Mouse (Mus musculus): ENCODE data around the gene Map2k2. TPM values are rescaled to one million over a fixed set of nuclear protein-coding genes. Genes with fewer than 3 reads are reported as not detected.

The Map2k2 gene
- polyA plus RNA-seq (2012; rRNA removed; ENCODE audit: low replicate concordance) = 134 and 183 TPM in 2 replicates

DNA sequence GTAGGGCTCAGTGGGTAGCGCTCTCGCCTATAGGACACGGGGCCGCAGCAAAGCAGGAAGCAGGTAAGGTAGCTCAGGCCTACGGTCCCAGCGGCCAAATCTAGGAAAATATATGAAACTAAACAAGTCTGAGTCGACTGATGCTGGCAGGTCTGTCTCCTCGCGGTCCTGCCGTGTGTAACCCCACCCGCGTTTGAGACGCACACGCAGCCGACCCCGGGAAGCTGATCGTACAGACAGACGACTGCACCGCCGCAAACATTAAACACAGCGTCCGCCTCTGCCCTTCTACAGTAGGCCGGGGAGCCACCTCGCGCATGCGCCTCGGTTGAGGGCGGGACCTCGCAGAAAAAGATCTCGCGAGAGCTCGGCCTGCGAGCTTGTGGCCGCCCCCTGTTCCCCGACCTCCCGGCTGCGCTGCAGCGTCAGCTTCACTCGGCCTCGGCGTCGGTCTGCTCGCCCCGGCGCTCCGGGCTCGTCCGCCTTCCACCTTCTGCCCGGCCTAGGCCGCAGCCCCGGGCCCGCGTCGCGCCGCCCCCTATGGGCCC lies at the start of gene Map2k2:
Map2k2 (plus strand) TSS at position 351 of the 548 bp plus-strand sequence.

DNA sequence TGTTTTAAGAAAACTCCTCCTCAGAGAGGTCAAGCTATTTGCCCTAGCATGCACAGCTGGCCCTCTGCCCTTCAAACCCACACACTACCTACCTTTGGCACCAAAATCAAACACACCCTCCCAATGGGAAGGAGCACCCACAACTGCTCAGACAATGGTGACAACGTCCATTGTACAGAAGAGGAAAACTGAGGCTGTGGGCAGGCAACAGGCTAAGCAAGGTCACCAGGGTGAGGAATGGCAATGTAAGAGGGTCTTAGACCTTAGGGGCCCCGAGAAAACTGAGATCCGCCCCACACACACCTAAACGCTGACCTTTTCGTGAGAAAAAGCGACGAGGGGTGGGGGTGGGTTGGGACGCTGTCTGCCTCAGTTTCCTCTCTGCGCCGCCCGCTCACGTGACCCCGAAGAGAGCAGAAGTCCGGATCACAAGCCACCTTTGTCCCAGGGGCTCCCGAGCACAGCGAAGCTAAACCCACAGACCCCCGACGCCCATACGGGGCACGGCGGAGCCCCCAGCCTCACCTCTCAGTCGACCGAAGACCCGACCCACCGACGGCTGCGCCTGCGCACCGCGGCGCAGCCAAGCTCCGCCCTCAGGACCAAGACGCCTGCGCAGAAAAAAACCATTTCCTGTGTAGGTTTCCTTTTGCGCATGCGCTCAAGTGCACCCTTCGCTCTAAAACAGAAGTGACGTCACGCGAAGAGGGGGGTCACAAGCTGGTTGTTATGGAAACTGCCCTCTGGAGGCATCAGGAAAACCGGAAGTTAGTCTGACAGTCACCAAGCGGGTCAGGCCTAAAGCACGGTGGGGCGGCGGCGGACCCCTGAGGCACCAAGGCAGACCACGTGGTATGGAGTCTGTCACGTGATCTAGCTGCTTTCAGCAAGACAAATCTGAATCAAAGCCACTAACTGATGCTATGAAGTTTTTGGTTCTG lies 45.8 kb upstream of the Map2k2 start, which contains the start of gene Sgta:
Sgta (minus strand) TSS at position 579 of the 941 bp plus-strand sequence.

DNA sequence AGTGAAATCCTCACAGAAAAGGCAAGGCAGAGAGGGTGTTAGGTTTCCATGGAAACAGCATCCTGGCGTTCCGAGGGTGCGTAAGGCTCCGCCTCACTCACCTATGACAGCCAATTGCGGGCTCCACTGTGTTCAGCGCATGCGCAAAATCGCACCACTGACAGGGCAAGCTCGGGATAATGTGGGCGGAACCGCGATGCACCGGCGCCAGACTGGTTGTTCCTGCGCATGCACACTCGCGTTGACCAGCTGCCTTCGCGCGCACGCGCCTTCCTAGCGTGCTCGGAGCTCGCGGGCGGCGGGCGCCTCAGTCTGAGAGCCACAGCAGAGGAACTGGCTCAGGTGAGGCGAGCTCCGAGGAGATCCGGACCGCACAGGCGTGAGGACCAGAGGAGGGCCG lies 35.9 kb upstream of the Map2k2 start, which contains the start of gene Thop1:
Thop1 (plus strand) TSS at position 200 of the 400 bp plus-strand sequence.

DNA sequence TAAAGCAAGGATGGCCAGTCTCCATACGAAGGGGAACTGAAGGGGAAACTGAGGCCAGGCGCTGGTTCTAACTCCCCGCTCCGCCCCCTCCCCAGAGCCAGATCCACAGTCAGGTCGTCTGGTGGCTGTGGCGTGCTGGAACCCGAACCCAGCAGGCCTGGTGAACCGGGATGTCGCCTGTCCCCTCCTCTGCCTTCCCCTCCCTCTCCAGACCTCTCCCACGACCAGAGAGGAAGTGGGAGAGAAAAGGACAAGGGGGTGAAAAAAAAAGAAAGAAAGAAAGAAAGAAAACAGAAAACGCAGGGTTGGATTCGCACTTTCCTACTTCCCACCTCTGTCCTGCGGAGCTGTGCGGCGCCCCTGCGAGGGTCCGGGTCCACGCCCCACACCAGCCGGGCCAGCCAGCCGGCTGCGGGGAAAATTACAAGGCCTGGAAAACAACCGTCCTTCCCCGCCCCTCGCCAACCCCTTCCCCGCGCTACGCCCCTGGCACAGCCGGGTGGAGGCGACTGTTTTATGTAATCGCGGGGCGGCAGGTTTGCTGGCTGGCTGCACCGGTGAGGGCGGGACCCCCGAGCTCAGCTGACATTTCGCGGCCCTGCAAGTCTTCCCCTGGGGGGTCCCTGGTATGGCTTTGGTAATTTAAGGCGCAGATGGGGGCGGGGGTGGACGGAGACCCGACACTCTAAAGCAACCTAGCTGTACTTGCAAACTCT lies 29.4 kb downstream of the Map2k2 start, which contains the start of gene Zbtb7a:
Zbtb7a (plus strand) TSS at position 255 of the 716 bp plus-strand sequence.

DNA sequence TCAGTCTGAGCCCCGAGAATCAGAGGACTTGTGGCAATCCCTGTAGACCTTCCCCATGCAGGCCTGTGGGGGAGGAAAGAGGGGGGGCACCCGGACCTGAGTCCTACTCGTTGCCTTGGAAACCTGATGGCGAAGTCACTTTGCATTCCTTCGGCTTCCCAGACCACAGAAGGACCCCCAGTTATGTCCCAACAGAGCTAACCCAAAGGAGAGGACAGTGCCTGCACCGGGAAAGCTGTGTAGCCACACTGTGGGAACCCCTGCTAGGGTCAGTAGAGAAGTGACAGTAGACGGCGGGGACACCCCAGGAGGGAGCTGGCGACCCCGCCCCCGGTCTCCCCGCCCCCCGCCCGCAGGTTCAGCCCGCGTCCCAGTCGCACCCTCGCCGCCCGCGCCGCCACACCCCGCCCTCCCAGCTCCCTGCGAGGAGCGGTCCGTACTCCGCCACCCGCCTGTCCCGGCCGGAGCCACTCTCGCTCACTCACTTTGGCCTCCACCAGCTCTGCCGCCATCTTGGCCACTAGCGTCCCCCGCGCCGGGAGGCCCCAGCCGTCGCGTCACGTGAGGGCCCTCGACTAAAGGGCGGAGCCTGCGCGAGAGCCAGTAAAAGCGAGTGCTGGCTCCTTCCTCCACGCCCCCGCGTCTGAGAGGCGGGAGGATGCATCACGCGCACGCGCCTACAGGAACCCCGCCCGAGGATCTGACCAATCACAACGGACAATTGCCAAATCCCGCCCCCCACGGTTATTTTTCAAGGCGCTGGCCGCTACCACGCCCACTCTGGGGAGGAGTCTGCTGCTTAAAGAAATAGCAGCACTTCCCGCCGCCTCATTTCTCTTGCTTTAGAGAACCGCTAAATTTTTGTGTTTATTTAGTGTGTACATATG lies 61.7 kb downstream of the Map2k2 start, which contains the start of gene Pias4:
Pias4 (minus strand) TSS at position 724 of the 887 bp plus-strand sequence.

DNA sequence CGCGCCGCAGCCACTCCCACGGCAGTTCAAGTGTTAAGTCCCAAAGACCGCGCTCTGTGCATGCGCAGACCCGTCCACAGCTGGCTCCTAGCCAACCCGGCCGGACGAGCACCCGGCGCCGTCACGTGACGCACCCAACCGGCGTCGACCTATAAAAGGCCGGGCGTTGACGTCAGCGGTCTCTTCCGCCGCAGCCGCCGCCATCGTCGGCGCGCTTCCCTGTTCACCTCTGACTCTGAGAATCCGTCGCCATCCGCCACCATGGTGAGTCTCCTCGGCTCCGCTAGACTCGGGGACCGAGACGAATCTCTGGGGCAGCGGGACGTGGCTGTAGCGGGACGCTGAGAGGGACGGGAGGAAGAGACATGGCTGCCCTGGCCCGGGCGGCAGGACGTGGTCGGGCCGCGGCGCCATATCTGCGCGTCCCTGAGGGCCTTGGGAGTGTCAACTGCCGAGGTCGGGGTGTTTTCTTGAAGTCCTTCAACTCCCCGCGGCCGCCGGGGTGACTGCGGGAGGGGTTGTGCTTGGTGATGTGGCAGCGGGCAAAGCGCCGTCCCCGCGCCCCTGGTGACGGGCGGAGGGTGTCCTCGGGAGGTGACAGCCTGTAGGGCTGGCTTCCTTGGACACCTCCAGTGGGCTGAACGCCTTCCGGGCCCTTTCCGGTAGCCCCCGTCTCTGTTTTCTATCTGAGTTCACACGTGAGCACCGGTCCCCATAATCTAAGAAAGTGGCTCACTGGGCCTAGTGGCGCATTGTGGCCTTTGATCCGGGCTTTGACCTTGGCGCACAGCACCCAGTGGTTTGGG lies 71.0 kb downstream of the Map2k2 start, which contains the start of gene Eef2:
Eef2 (plus strand) TSS at position 166 of the 806 bp plus-strand sequence.

DNA sequence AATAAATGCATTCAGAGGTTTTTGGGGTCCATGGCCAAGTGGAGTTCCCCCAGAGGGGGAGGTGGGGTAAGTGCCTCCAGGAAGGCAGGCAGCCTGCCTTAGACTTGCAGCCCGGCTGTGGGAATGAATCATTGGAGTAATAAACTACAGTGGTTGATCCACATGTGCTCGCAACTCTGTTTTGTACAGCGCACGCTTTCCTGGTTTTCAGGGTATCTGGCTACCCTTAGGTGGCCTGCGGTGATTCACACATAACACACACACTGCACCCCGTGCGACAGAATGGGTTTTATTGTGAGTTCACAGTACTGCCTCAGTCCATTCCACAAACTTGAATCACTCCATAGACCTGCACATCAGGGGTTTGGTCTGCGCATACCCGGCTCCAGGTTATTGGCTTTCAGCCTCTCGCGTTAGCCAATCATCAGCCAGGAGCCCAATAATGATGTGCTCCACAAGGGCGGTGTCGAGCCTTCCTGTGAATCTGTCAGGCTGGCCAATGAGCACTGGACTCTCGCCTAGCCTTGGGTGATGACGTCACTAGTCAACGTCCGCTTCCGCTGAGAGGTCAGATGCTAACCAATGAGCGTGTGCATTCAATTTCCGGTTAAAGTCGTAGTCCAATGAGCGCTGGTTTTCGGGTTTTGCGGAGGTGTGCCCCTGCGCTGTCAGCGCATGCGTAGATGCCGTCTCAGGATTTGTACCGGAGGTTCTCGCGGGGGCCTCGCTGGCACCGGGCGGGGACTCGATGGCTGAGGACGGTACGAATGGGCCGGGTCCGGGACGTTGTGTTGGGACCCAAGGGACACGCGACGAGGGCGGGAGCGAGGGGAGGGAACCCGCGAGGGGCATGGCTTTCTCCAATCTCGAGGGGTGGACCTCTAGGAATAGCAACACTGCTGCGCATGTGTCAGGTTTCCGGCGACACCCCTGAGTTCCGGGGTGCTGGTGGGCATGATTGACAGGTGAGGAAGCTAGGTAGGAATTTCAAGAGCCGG lies 76.9 kb downstream of the Map2k2 start, which contains the start of gene Dapk3:
Dapk3 (plus strand) TSS at position 670 of the 998 bp plus-strand sequence.

Other genes starting within 250 kb of the Map2k2 start
- gene Tmprss9, start 234.1 kb upstream of the Map2k2 start, polyA plus RNA-seq (2012; rRNA removed; ENCODE audit: low replicate concordance) = 0.07 and 0.36 TPM in 2 replicates
- gene Timm13, start 204.9 kb upstream of the Map2k2 start, polyA plus RNA-seq (2012; rRNA removed; ENCODE audit: low replicate concordance) = 179 and 198 TPM in 2 replicates
- gene Lmnb2, start 187.7 kb upstream of the Map2k2 start, polyA plus RNA-seq (2012; rRNA removed; ENCODE audit: low replicate concordance) = 7.3 and 23.8 TPM in 2 replicates
- 18.0 and 22.1 TPM in 2 replicates for gene Gadd45b, start 175.8 kb upstream of the Map2k2 start, polyA plus RNA-seq (2012; rRNA removed; ENCODE audit: low replicate concordance)
- gene Gng7, start 91.0 kb upstream of the Map2k2 start, polyA plus RNA-seq (2012; rRNA removed; ENCODE audit: low replicate concordance) = 8.4 and 8.5 TPM in 2 replicates
- 0.08 and 0.13 TPM in 2 replicates for gene Diras1, start 80.3 kb upstream of the Map2k2 start, polyA plus RNA-seq (2012; rRNA removed; ENCODE audit: low replicate concordance)
- gene Slc39a3, start 68.5 kb upstream of the Map2k2 start, polyA plus RNA-seq (2012; rRNA removed; ENCODE audit: low replicate concordance) = 47.1 and 47.6 TPM in 2 replicates
- gene Sgta, start 45.7 kb upstream of the Map2k2 start, polyA plus RNA-seq (2012; rRNA removed; ENCODE audit: low replicate concordance) = 276 and 324 TPM in 2 replicates
- gene Thop1, start 35.9 kb upstream of the Map2k2 start, polyA plus RNA-seq (2012; rRNA removed; ENCODE audit: low replicate concordance) = 29.8 and 72.2 TPM in 2 replicates
- gene Creb3l3, start 7.0 kb upstream of the Map2k2 start, polyA plus RNA-seq (2012; rRNA removed; ENCODE audit: low replicate concordance) = 0.75 and 2.3 TPM in 2 replicates
- 32.2 and 49.6 TPM in 2 replicates for gene Zbtb7a, start 29.3 kb downstream of the Map2k2 start, polyA plus RNA-seq (2012; rRNA removed; ENCODE audit: low replicate concordance)
- 28.2 and 37.7 TPM in 2 replicates for gene Pias4, start 62.0 kb downstream of the Map2k2 start, polyA plus RNA-seq (2012; rRNA removed; ENCODE audit: low replicate concordance)
- 1,292 and 2,498 TPM in 2 replicates for gene Eef2, start 70.7 kb downstream of the Map2k2 start, polyA plus RNA-seq (2012; rRNA removed; ENCODE audit: low replicate concordance)
- gene Dapk3, start 77.1 kb downstream of the Map2k2 start, polyA plus RNA-seq (2012; rRNA removed; ENCODE audit: low replicate concordance) = 75.2 and 89.3 TPM in 2 replicates
- not detected in 2 replicates for gene 4930442H23Rik, start 77.9 kb downstream of the Map2k2 start, polyA plus RNA-seq (2012; rRNA removed; ENCODE audit: low replicate concordance)
- gene Nmrk2, start 96.1 kb downstream of the Map2k2 start, polyA plus RNA-seq (2012; rRNA removed; ENCODE audit: low replicate concordance) = not detected in 2 replicates
- 0.03 and 0.06 TPM in 2 replicates for gene Atcay, start 124.9 kb downstream of the Map2k2 start, polyA plus RNA-seq (2012; rRNA removed; ENCODE audit: low replicate concordance)
- 5.7 and 25.8 TPM in 2 replicates for gene Zfr2, start 127.2 kb downstream of the Map2k2 start, polyA plus RNA-seq (2012; rRNA removed; ENCODE audit: low replicate concordance)
- gene Matk, start 147.0 kb downstream of the Map2k2 start, polyA plus RNA-seq (2012; rRNA removed; ENCODE audit: low replicate concordance) = 3.3 and 4.0 TPM in 2 replicates
- 78.4 and 104 TPM in 2 replicates for gene Mrpl54, start 161.0 kb downstream of the Map2k2 start, polyA plus RNA-seq (2012; rRNA removed; ENCODE audit: low replicate concordance)
- gene Apba3, start 161.0 kb downstream of the Map2k2 start, polyA plus RNA-seq (2012; rRNA removed; ENCODE audit: low replicate concordance) = 107 and 116 TPM in 2 replicates
- gene Tjp3, start 185.7 kb downstream of the Map2k2 start, polyA plus RNA-seq (2012; rRNA removed; ENCODE audit: low replicate concordance) = 0.26 and 15.2 TPM in 2 replicates
- gene Pip5k1c, start 187.0 kb downstream of the Map2k2 start, polyA plus RNA-seq (2012; rRNA removed; ENCODE audit: low replicate concordance) = 56.8 and 80.2 TPM in 2 replicates
- 23.1 and 38.0 TPM in 2 replicates for gene Cactin, start 215.2 kb downstream of the Map2k2 start, polyA plus RNA-seq (2012; rRNA removed; ENCODE audit: low replicate concordance)
- 10.1 and 16.3 TPM in 2 replicates for gene Tbxa2r, start 222.8 kb downstream of the Map2k2 start, polyA plus RNA-seq (2012; rRNA removed; ENCODE audit: low replicate concordance)
- gene Gipc3, start 237.4 kb downstream of the Map2k2 start, polyA plus RNA-seq (2012; rRNA removed; ENCODE audit: low replicate concordance) = 2.2 and 4.8 TPM in 2 replicates
- gene Hmg20b, start 244.6 kb downstream of the Map2k2 start, polyA plus RNA-seq (2012; rRNA removed; ENCODE audit: low replicate concordance) = 69.5 and 90.1 TPM in 2 replicates